Mouse (Mus musculus): ENCODE results near the gene Txndc5. TPM values are rescaled to one million over a fixed set of nuclear protein-coding genes. Genes with fewer than 3 reads are reported as not detected.

Gene Txndc5
- total RNA-seq, 1 experiment: 191 TPM

GRCm38 (mm10) chr13:38534731-38535130 is 6.1 kb upstream of the Txndc5 start:
- Histone ChIP-seq H3K4me1 (ENCODE audit: control insufficient read depth in 2 of 2, insufficient read depth in 2 of 2, low read length in 2 of 2, poor library complexity in 1 of 2) (no peaks in the 10 kb centered on the region), H3K9ac (ENCODE audit: insufficient read depth, low read depth, low read length, poor library complexity, severe bottlenecking) (no peak overlapping the region), H3K4me3 (ENCODE audit: insufficient read depth in 1 of 2, low read depth in 1 of 2, low read length in 2 of 2, poor library complexity in 1 of 2, severe bottlenecking in 1 of 2) (no peak overlapping the region), H3K27ac (ENCODE audit: insufficient read depth, low read depth, low read length, poor library complexity, severe bottlenecking) (no peak overlapping the region), H3K9me3 (ENCODE audit: control insufficient read depth, insufficient read depth, low read depth, low read length) (no peaks in the 10 kb centered on the region), H3K36me3 (ENCODE audit: control insufficient read depth, insufficient read depth, low read length, poor library complexity, severe bottlenecking) (no peaks in the 10 kb centered on the region)
- in situ Hi-C loops (cut with MboI; ENCODE audit: low sequenced_read_pairs in 2 of 2, unreplicated experiment in 2 of 2): no loop called here
- no peak for TF ChIP-seq CHD2 (IDR thresholded peaks at IDR 0.05; ENCODE audit: low read depth, low read length)
- TF ChIP-seq HCFC1 (IDR thresholded peaks at IDR 0.05; ENCODE audit: borderline replicate concordance, insufficient read depth, low read length): no peak
- no peak for TF ChIP-seq ZC3H11A (IDR thresholded peaks at IDR 0.05; ENCODE audit: borderline replicate concordance, low read depth, low read length)
- no peak for TF ChIP-seq MAFK (IDR thresholded peaks at IDR 0.05; ENCODE audit: insufficient read depth, low read depth, low read length)
- TF ChIP-seq ZNF384 (IDR thresholded peaks at IDR 0.05; ENCODE audit: low read depth, low read length): no peak
- no peak for DNase-seq (ENCODE audit: low read depth, low spot score)

GRCm38 (mm10) chr13:38534016-38534415 is 5.4 kb upstream of the Txndc5 start:
- no peak overlapping the region for H3K27ac ChIP-seq (ENCODE audit: insufficient read depth, low read depth, low read length, poor library complexity, severe bottlenecking)
- no peaks in the 10 kb centered on the region for H3K36me3 ChIP-seq (ENCODE audit: control insufficient read depth, insufficient read depth, low read length, poor library complexity, severe bottlenecking)
- H3K4me1 ChIP-seq (ENCODE audit: control insufficient read depth in 2 of 2, insufficient read depth in 2 of 2, low read length in 2 of 2, poor library complexity in 1 of 2): no peaks in the 10 kb centered on the region
- H3K9ac ChIP-seq (ENCODE audit: insufficient read depth, low read depth, low read length, poor library complexity, severe bottlenecking): no peak overlapping the region
- H3K4me3 ChIP-seq (ENCODE audit: insufficient read depth in 1 of 2, low read depth in 1 of 2, low read length in 2 of 2, poor library complexity in 1 of 2, severe bottlenecking in 1 of 2): no peak overlapping the region
- no peak for DNase-seq (ENCODE audit: low read depth, low spot score)
- H3K9me3 ChIP-seq (ENCODE audit: control insufficient read depth, insufficient read depth, low read depth, low read length): no peaks in the 10 kb centered on the region
- TF ChIP-seq CHD2 (IDR thresholded peaks at IDR 0.05; ENCODE audit: low read depth, low read length) (no peak), ZC3H11A (IDR thresholded peaks at IDR 0.05; ENCODE audit: borderline replicate concordance, low read depth, low read length) (no peak)
- in situ Hi-C loops (cut with MboI; ENCODE audit: low sequenced_read_pairs in 2 of 2, unreplicated experiment in 2 of 2): no loop called here

GRCm38 (mm10) chr13:38533461-38533860 is 4.8 kb upstream of the Txndc5 start:
- in situ Hi-C loops (cut with MboI; ENCODE audit: low sequenced_read_pairs in 2 of 2, unreplicated experiment in 2 of 2): no loop called here
- no peak overlapping the region for H3K9ac ChIP-seq (ENCODE audit: insufficient read depth, low read depth, low read length, poor library complexity, severe bottlenecking)

GRCm38 (mm10) chr13:38531498-38531897 is 2.9 kb upstream of the Txndc5 start:
- H3K9me3 ChIP-seq (ENCODE audit: control insufficient read depth, insufficient read depth, low read depth, low read length): no peaks in the 10 kb centered on the region
- no peak for DNase-seq (ENCODE audit: low read depth, low spot score)
- peaks cover 0 to 3% of the 10 kb centered on the region in 2 experiments; a peak in 1 of 4 replicates for H3K4me1 ChIP-seq (ENCODE audit: control insufficient read depth in 2 of 2, insufficient read depth in 2 of 2, low read length in 2 of 2, poor library complexity in 1 of 2)
- H3K36me3 ChIP-seq (ENCODE audit: control insufficient read depth, insufficient read depth, low read length, poor library complexity, severe bottlenecking): no peaks in the 10 kb centered on the region
- no peak overlapping the region for H3K9ac ChIP-seq (ENCODE audit: insufficient read depth, low read depth, low read length, poor library complexity, severe bottlenecking)
- in situ Hi-C loops (cut with MboI; ENCODE audit: low sequenced_read_pairs in 2 of 2, unreplicated experiment in 2 of 2): no loop called here
- H3K27ac ChIP-seq (ENCODE audit: insufficient read depth, low read depth, low read length, poor library complexity, severe bottlenecking): no peak overlapping the region
- no peak overlapping the region for H3K4me3 ChIP-seq (ENCODE audit: insufficient read depth in 1 of 2, low read depth in 1 of 2, low read length in 2 of 2, poor library complexity in 1 of 2, severe bottlenecking in 1 of 2)
- TF ChIP-seq ZC3H11A (IDR thresholded peaks at IDR 0.05; ENCODE audit: borderline replicate concordance, low read depth, low read length) (no peak), ZNF384 (IDR thresholded peaks at IDR 0.05; ENCODE audit: low read depth, low read length) (no peak), CHD2 (IDR thresholded peaks at IDR 0.05; ENCODE audit: low read depth, low read length) (no peak), HCFC1 (IDR thresholded peaks at IDR 0.05; ENCODE audit: borderline replicate concordance, insufficient read depth, low read length) (no peak), MAFK (IDR thresholded peaks at IDR 0.05; ENCODE audit: insufficient read depth, low read depth, low read length) (no peak)

More at GRCm38 (mm10) chr13:38533461-38533860, 4.8 kb upstream of the Txndc5 start:
- no peak for DNase-seq (ENCODE audit: low read depth, low spot score)
- TF ChIP-seq CHD2 (IDR thresholded peaks at IDR 0.05; ENCODE audit: low read depth, low read length) (no peak), HCFC1 (IDR thresholded peaks at IDR 0.05; ENCODE audit: borderline replicate concordance, insufficient read depth, low read length) (no peak), ZNF384 (IDR thresholded peaks at IDR 0.05; ENCODE audit: low read depth, low read length) (no peak), MAFK (IDR thresholded peaks at IDR 0.05; ENCODE audit: insufficient read depth, low read depth, low read length) (no peak), ZC3H11A (IDR thresholded peaks at IDR 0.05; ENCODE audit: borderline replicate concordance, low read depth, low read length) (no peak)
- Histone ChIP-seq H3K9me3 (ENCODE audit: control insufficient read depth, insufficient read depth, low read depth, low read length) (no peaks in the 10 kb centered on the region), H3K27ac (ENCODE audit: insufficient read depth, low read depth, low read length, poor library complexity, severe bottlenecking) (no peak overlapping the region), H3K36me3 (ENCODE audit: control insufficient read depth, insufficient read depth, low read length, poor library complexity, severe bottlenecking) (no peaks in the 10 kb centered on the region), H3K4me3 (ENCODE audit: insufficient read depth in 1 of 2, low read depth in 1 of 2, low read length in 2 of 2, poor library complexity in 1 of 2, severe bottlenecking in 1 of 2) (no peak overlapping the region), H3K4me1 (ENCODE audit: control insufficient read depth in 2 of 2, insufficient read depth in 2 of 2, low read length in 2 of 2, poor library complexity in 1 of 2) (0 out of 4 replicates have a peak, but pooled peaks cover 0 to 2% of the 10 kb centered on the region in 2 experiments)

GRCm38 (mm10) chr13:38529576-38529975 is 952 bp upstream of the Txndc5 start:
- H3K27ac ChIP-seq (ENCODE audit: insufficient read depth, low read depth, low read length, poor library complexity, severe bottlenecking): no peak overlapping the region
- peaks cover 0 to 9% of the 10 kb centered on the region in 2 experiments; a peak in 2 of 4 replicates for H3K4me1 ChIP-seq (ENCODE audit: control insufficient read depth in 2 of 2, insufficient read depth in 2 of 2, low read length in 2 of 2, poor library complexity in 1 of 2)
- no peak overlapping the region for H3K9ac ChIP-seq (ENCODE audit: insufficient read depth, low read depth, low read length, poor library complexity, severe bottlenecking)
- H3K4me3 ChIP-seq (ENCODE audit: insufficient read depth in 1 of 2, low read depth in 1 of 2, low read length in 2 of 2, poor library complexity in 1 of 2, severe bottlenecking in 1 of 2): no peak overlapping the region
- in situ Hi-C loops (cut with MboI; ENCODE audit: low sequenced_read_pairs in 2 of 2, unreplicated experiment in 2 of 2): no loop called here
- no peaks in the 10 kb centered on the region for H3K9me3 ChIP-seq (ENCODE audit: control insufficient read depth, insufficient read depth, low read depth, low read length)
- TF ChIP-seq CHD2 (IDR thresholded peaks at IDR 0.05; ENCODE audit: low read depth, low read length) (no peak), HCFC1 (IDR thresholded peaks at IDR 0.05; ENCODE audit: borderline replicate concordance, insufficient read depth, low read length) (no peak), ZNF384 (IDR thresholded peaks at IDR 0.05; ENCODE audit: low read depth, low read length) (no peak), ZC3H11A (IDR thresholded peaks at IDR 0.05; ENCODE audit: borderline replicate concordance, low read depth, low read length) (no peak), MAFK (IDR thresholded peaks at IDR 0.05; ENCODE audit: insufficient read depth, low read depth, low read length) (no peak)
- H3K36me3 ChIP-seq (ENCODE audit: control insufficient read depth, insufficient read depth, low read length, poor library complexity, severe bottlenecking): no peaks in the 10 kb centered on the region
- no peak for DNase-seq (ENCODE audit: low read depth, low spot score)
